ENCODE assay signal across 14 mouse cellular contexts in genomic region chr12:102672857-102673839, GRCm38 (mm10). TPM values are rescaled to one million over a fixed set of nuclear protein-coding genes. Genes with fewer than 3 reads are reported as not detected.
DNase-seq lines count a peak whose midpoint lies in the region; ATAC-seq and TF ChIP-seq lines count a peak whose summit lies in the region.
"Had no signal": no experiment of that assay in that cellular context is flagged by ENCODE, and none has a peak within 500 bp of the region (broad histone marks: within the 10 kb centered on the region; RNA-seq: fewer than 3 reads in every experiment).

No protein-coding gene starts in this region.

- 56% methylated on average over 20 of the region's 20 CpGs for WGBS in cerebellum, adult 2 months
- 41% methylated on average over 20 of the region's 20 CpGs for WGBS in thymus, adult 2 months
- whole genome bisulfite sequencing in stomach, postnatal 0 days, result 66% methylated on average over 20 of the region's 20 CpGs
- 86% methylated on average over 20 of the region's 20 CpGs for WGBS in forebrain, embryonic 14.5 days

- no peak overlapping the region for H3K9ac ChIP-seq in stomach, postnatal 0 days (ENCODE audit: low read length)
- no peak overlapping the region for H3K9ac ChIP-seq in forebrain, embryonic 14.5 days (ENCODE audit: low read length)
- H3K9ac ChIP-seq: liver, embryonic 14.5 days had no signal

- DNase-seq in cerebellum, adult 2 months, result peak; percentile 67 to 82
- no peak for DNase-seq in cerebellum, postnatal 14 days
- no peak for DNase-seq in thymus, adult 2 months
- DNase-seq in thymus, postnatal 0 days (ENCODE audit: low spot score), result no peak
- peak; percentile 81 for DNase-seq in induced T-regulatory cell, adult 2 months (ENCODE audit: low read depth)
- DNase-seq in stomach, postnatal 0 days (ENCODE audit: low spot score), result no peak
- no peak for DNase-seq in adrenal gland, adult (ENCODE audit: inconsistent age in 2 of 2, low spot score in 1 of 2)
- no peak for DNase-seq in forebrain, embryonic 14.5 days (ENCODE audit: low spot score)
- DNase-seq: adrenal gland, adult 8-10 months; retina, postnatal 1 day had no signal

- H3K4me3 ChIP-seq in cerebellum, adult 2 months (replicated peaks; ENCODE audit: insufficient read depth, low read depth, low read length), result no peak overlapping the region
- H3K4me3 ChIP-seq in thymus, adult 2 months (ENCODE audit: control insufficient read depth, insufficient read depth, low read length), result no peak overlapping the region
- no peak overlapping the region for H3K4me3 ChIP-seq in stomach, postnatal 0 days (ENCODE audit: low read depth, low read length)
- no peak overlapping the region for H3K4me3 ChIP-seq in forebrain, embryonic 14.5 days (ENCODE audit: low read depth, low read length)
- H3K4me3 ChIP-seq: heart, adult 2 months; myocyte had no signal

- H3K4me2 ChIP-seq in stomach, postnatal 0 days (replicated peaks; ENCODE audit: low read depth), result no peak overlapping the region
- H3K4me2 ChIP-seq in forebrain, embryonic 14.5 days (ENCODE audit: low read length), result no peak overlapping the region

- no peak for TF ChIP-seq POLR2A in cerebellum, adult 2 months (IDR thresholded peaks at IDR 0.05; ENCODE audit: borderline replicate concordance, insufficient read depth, low read length)
- no peak for TF ChIP-seq POLR2A in thymus, adult 2 months (IDR thresholded peaks at IDR 0.05; ENCODE audit: control insufficient read depth, extremely low read depth, insufficient read depth, low read length, poor library complexity)

- ATAC-seq in stomach, postnatal 0 days (ENCODE audit: low FRiP score, low TSS enrichment), result peak; percentile 53; the same call in 1 of the 2 replicates
- no peak for ATAC-seq in forebrain, embryonic 14.5 days
- ATAC-seq: hindbrain, postnatal 0 days had no signal

- no peaks in the 10 kb centered on the region for H3K36me3 ChIP-seq in thymus, adult 2 months (ENCODE audit: control insufficient read depth, insufficient read depth, low read length)
- H3K36me3 ChIP-seq in stomach, postnatal 0 days (ENCODE audit: control insufficient read depth, insufficient read depth, low read length), result no peaks in the 10 kb centered on the region
- peaks cover 13% of the 10 kb centered on the region for H3K36me3 ChIP-seq in forebrain, embryonic 14.5 days (ENCODE audit: control insufficient read depth, insufficient read depth, low read length)

- no peak overlapping the region for H3K27ac ChIP-seq in cerebellum, adult 2 months (ENCODE audit: insufficient read depth, low read length)
- peak overlapping the region; percentile 79 for H3K27ac ChIP-seq in thymus, adult 2 months (ENCODE audit: control insufficient read depth, insufficient read depth, low read length)
- no peak overlapping the region for H3K27ac ChIP-seq in stomach, postnatal 0 days (replicated peaks)
- no peak overlapping the region for H3K27ac ChIP-seq in forebrain, embryonic 14.5 days (ENCODE audit: low read depth, low read length)
- H3K27ac ChIP-seq: hindbrain, postnatal 0 days; liver, embryonic 14.5 days had no signal

- peaks cover 47% of the 10 kb centered on the region for H3K4me1 ChIP-seq in cerebellum, adult 2 months (ENCODE audit: control insufficient read depth, insufficient read depth, low read length)
- H3K4me1 ChIP-seq in thymus, adult 2 months (replicated peaks; ENCODE audit: control insufficient read depth, insufficient read depth, low read length), result peaks cover 44% of the 10 kb centered on the region
- H3K4me1 ChIP-seq in stomach, postnatal 0 days (replicated peaks; ENCODE audit: control insufficient read depth, insufficient read depth), result no peaks in the 10 kb centered on the region
- H3K4me1 ChIP-seq in forebrain, embryonic 14.5 days (ENCODE audit: control insufficient read depth, insufficient read depth, low read length), result peaks cover 9% of the 10 kb centered on the region

- TF ChIP-seq CTCF in cerebellum, adult 2 months (IDR thresholded peaks at IDR 0.05; ENCODE audit: borderline replicate concordance, insufficient read depth, low read depth, low read length), result no peak
- TF ChIP-seq CTCF in thymus, adult 2 months (IDR thresholded peaks at IDR 0.05; ENCODE audit: borderline replicate concordance, control insufficient read depth, extremely low read depth, insufficient read depth, low read length, poor library complexity), result 0 out of 2 replicates have a peak, but pooled peaks have one; percentile 17
- TF ChIP-seq CTCF in stomach, postnatal 0 days (IDR thresholded peaks at IDR 0.05; ENCODE audit: low read depth), result no peak

- no peaks in the 10 kb centered on the region for H3K27me3 ChIP-seq in cerebellum, adult 2 months (ENCODE audit: control insufficient read depth, insufficient read depth, low read length)
- no peaks in the 10 kb centered on the region for H3K27me3 ChIP-seq in thymus, adult 2 months (ENCODE audit: control insufficient read depth, insufficient read depth, low read length)
- no peaks in the 10 kb centered on the region for H3K27me3 ChIP-seq in stomach, postnatal 0 days (ENCODE audit: control insufficient read depth, insufficient read depth, low read length)
- no peaks in the 10 kb centered on the region for H3K27me3 ChIP-seq in forebrain, embryonic 14.5 days (replicated peaks; ENCODE audit: control insufficient read depth, insufficient read depth, low read length)

- TF ChIP-seq EP300 in stomach, postnatal 0 days (optimal IDR thresholded peaks at IDR 0.05), result no peak

- H3K9me3 ChIP-seq in stomach, postnatal 0 days (ENCODE audit: control insufficient read depth, low read length), result no peaks in the 10 kb centered on the region
- H3K9me3 ChIP-seq in forebrain, embryonic 14.5 days (replicated peaks; ENCODE audit: control insufficient read depth, low read length), result no peaks in the 10 kb centered on the region

RNA-seq across cellular contexts. Expression of gene Itpk1, which starts 31.6 kb away (rescaled TPM):
- polyA plus RNA-seq in cerebellum, adult 2 months (2012; rRNA removed), result 64.9 and 67.6 TPM in 2 replicates
- 34.2 and 36.9 TPM in 2 replicates for polyA plus RNA-seq in thymus, adult 2 months (2012; rRNA removed)
- 18.6 and 19.9 TPM in 2 replicates for polyA plus RNA-seq in thymus, postnatal 0 days (2015; fragmentation: Nextera tagmentation; extraction: Ambion mirVana)
- 21.5 and 26.7 TPM in 2 replicates for polyA plus RNA-seq in stomach, postnatal 0 days (2015; fragmentation: Nextera tagmentation; extraction: Ambion mirVana)
- polyA plus RNA-seq in forebrain, embryonic 14.5 days (2014; fragmentation: Nextera tagmentation; extraction: Ambion mirVana), result 47.1 and 57.5 TPM in 2 replicates

Comparison
In these comparisons a context has a peak if more than half of its experiments do, and no peak if none do; other contexts are left out.
1. DNase-seq: peak in cerebellum, adult 2 months (2 of 2) and induced T-regulatory cell, adult 2 months (single experiment); none in cerebellum, postnatal 14 days (0 of 2), thymus, adult 2 months (single experiment), thymus, postnatal 0 days (single experiment), stomach, postnatal 0 days (single experiment), adrenal gland, adult (0 of 2) and forebrain, embryonic 14.5 days (single experiment).